Mouse (Mus musculus) C2C12 (cell line): Measurements from ENCODE around the gene Uhrf1bp1.

Experiments
- CTCF ChIP-seq: IDR thresholded peaks from one replicate; pipeline ENCODE4 v1.5.1; 2011; ENCODE audit not compliant: control insufficient read depth, insufficient read depth, insufficient read length
- MYOD1 ChIP-seq: IDR thresholded peaks from one replicate; pipeline ENCODE4 v1.6.1; 2011; ENCODE audit warnings: low read depth; ENCODE audit not compliant: control insufficient read depth, insufficient read length

- no peak for TF ChIP-seq CTCF
- no peak for TF ChIP-seq MYOD1
These were observed 5.2 kb upstream of the Uhrf1bp1 start for GRCm38 (mm10) chr17:27851076-27851475.
